Mouse (Mus musculus) embryonic facial prominence, embryonic 13.5 days (tissue): ENCODE measurements at regions not wholly inside any gene's neighbourhood (a gene's known extent, or its start where the extent isn't known, plus 50 kb on each side); places are given as distances from the start of the nearest gene placed in this dataset.

Experiments
- ATAC-seq: fragments of 200-750 bp; cut with Nextera tagmentation; 2 replicates; pipeline ENCODE4 v1.8.0; 2017; ENCODE audit warnings: low read depth; ENCODE audit not compliant: insufficient number of reproducible peaks, insufficient read depth, low FRiP score, low TSS enrichment
- H3K27ac ChIP-seq: fragments of 300-500 bp; sonication (generic); 2 replicates; pipeline ENCODE4 v1.5.1; 2015; ENCODE audit warnings: moderate library complexity, mild to moderate bottlenecking, inconsistent platforms
- H3K27me3 ChIP-seq: fragments of 300-500 bp; sonication (generic); 2 replicates; pipeline ENCODE4 v1.6.1; 2015; ENCODE audit warnings: mild to moderate bottlenecking, inconsistent platforms
- H3K36me3 ChIP-seq: fragments of 300-500 bp; sonication (generic); 2 replicates; pipeline ENCODE4 v1.6.1; 2015; ENCODE audit warnings: mild to moderate bottlenecking, inconsistent platforms
- H3K4me1 ChIP-seq: fragments of 300-500 bp; sonication (generic); 2 replicates; pipeline ENCODE4 v1.6.1; 2015; ENCODE audit warnings: inconsistent platforms
- H3K4me2 ChIP-seq: fragments of 300-500 bp; sonication (generic); 2 replicates; pipeline ENCODE4 v1.6.1; 2015; ENCODE audit warnings: moderate library complexity, mild to moderate bottlenecking, inconsistent platforms
- H3K4me3 ChIP-seq: fragments of 300-500 bp; sonication (generic); 2 replicates; pipeline ENCODE4 v1.5.1; 2015; ENCODE audit warnings: mild to moderate bottlenecking, inconsistent platforms
- H3K9ac ChIP-seq: fragments of 300-500 bp; sonication (generic); 2 replicates; pipeline ENCODE4 v1.6.1; 2015; ENCODE audit warnings: mild to moderate bottlenecking, inconsistent platforms
- H3K9me3 ChIP-seq: fragments of 300-500 bp; sonication (generic); 2 replicates; pipeline ENCODE4 v1.6.1; 2016; ENCODE audit warnings: inconsistent platforms
- WGBS: fragments of 180-500 bp; shearing (Covaris S2); methylation state at CpG from one replicate; pipeline ENCODE4 v1.1.7; 2015; ENCODE audit warnings: mixed read lengths; 5-methylcytosine and 5-hydroxymethylcytosine counted together

GRCm38 (mm10) chr1:183803826-183804225, 209.3 kb upstream of the Dusp10 start:
- ATAC-seq, result no peak
- WGBS, result 78% methylated on average over 1 of the region's 1 CpGs
- no peak overlapping the region for H3K4me3 ChIP-seq

GRCm38 (mm10) chr1:183804295-183804694, 208.8 kb upstream of the Dusp10 start:
- H3K27ac ChIP-seq, result no peak overlapping the region
- no peak for ATAC-seq
- no peak overlapping the region for H3K4me2 ChIP-seq
- H3K36me3 ChIP-seq, result no peaks in the 10 kb centered on the region
- 77% methylated on average over 2 of the region's 2 CpGs for WGBS
- no peak overlapping the region for H3K9ac ChIP-seq
- no peak overlapping the region for H3K4me3 ChIP-seq
- no peaks in the 10 kb centered on the region for H3K27me3 ChIP-seq
- no peaks in the 10 kb centered on the region for H3K9me3 ChIP-seq
- 0 out of 2 replicates have a peak, but pooled peaks cover under 1% of the 10 kb centered on the region for H3K4me1 ChIP-seq

More at GRCm38 (mm10) chr1:183803826-183804225, 209.3 kb upstream of the Dusp10 start:
- Histone ChIP-seq H3K9me3 (no peaks in the 10 kb centered on the region), H3K9ac (no peak overlapping the region), H3K4me2 (no peak overlapping the region), H3K36me3 (no peaks in the 10 kb centered on the region), H3K4me1 (peaks cover 5% of the 10 kb centered on the region; the same call in 1 of the 2 replicates), H3K27me3 (no peaks in the 10 kb centered on the region), H3K27ac (no peak overlapping the region)

GRCm38 (mm10) chr1:183806864-183807730, 206.0 kb upstream of the Dusp10 start:
- H3K4me1 ChIP-seq, result no peaks in the 10 kb centered on the region
- ATAC-seq, result no peak
- H3K36me3 ChIP-seq, result no peaks in the 10 kb centered on the region
- H3K9me3 ChIP-seq, result no peaks in the 10 kb centered on the region
- 70% methylated on average over 8 of the region's 8 CpGs for WGBS
- H3K4me3 ChIP-seq, result no peak overlapping the region
- H3K27ac ChIP-seq, result no peak overlapping the region
- H3K9ac ChIP-seq, result no peak overlapping the region
- no peaks in the 10 kb centered on the region for H3K27me3 ChIP-seq
- H3K4me2 ChIP-seq, result no peak overlapping the region

- H3K9me3 ChIP-seq, result no peaks in the 10 kb centered on the region
- no peak overlapping the region for H3K4me2 ChIP-seq
- no peak overlapping the region for H3K4me3 ChIP-seq
- no peak for ATAC-seq
- no peaks in the 10 kb centered on the region for H3K4me1 ChIP-seq
- no peak overlapping the region for H3K9ac ChIP-seq
- H3K36me3 ChIP-seq, result no peaks in the 10 kb centered on the region
- H3K27me3 ChIP-seq, result no peaks in the 10 kb centered on the region
- no peak overlapping the region for H3K27ac ChIP-seq
- WGBS, result 69% methylated on average over 2 of the region's 2 CpGs
These were observed 204.9 kb upstream of the Dusp10 start for GRCm38 (mm10) chr1:183808168-183808567.

- 36% methylated on average over 5 of the region's 5 CpGs for WGBS
- H3K9me3 ChIP-seq, result no peaks in the 10 kb centered on the region
- H3K27ac ChIP-seq, result no peak overlapping the region
- H3K4me2 ChIP-seq, result no peak overlapping the region
- H3K36me3 ChIP-seq, result no peaks in the 10 kb centered on the region
- no peak for ATAC-seq
- H3K4me3 ChIP-seq, result no peak overlapping the region
- H3K9ac ChIP-seq, result no peak overlapping the region
- no peaks in the 10 kb centered on the region for H3K27me3 ChIP-seq
- no peaks in the 10 kb centered on the region for H3K4me1 ChIP-seq
These were observed 192.5 kb upstream of the Dusp10 start for GRCm38 (mm10) chr1:183820555-183820954.

GRCm38 (mm10) chr1:183826300-183826699, 186.8 kb upstream of the Dusp10 start:
- WGBS, result 14% methylated on average over 4 of the region's 4 CpGs
- H3K9ac ChIP-seq, result no peak overlapping the region
- H3K27me3 ChIP-seq, result no peaks in the 10 kb centered on the region
- no peaks in the 10 kb centered on the region for H3K4me1 ChIP-seq
- H3K4me2 ChIP-seq, result no peak overlapping the region
- no peaks in the 10 kb centered on the region for H3K9me3 ChIP-seq
- H3K36me3 ChIP-seq, result no peaks in the 10 kb centered on the region
- H3K27ac ChIP-seq, result no peak overlapping the region
- H3K4me3 ChIP-seq, result no peak overlapping the region
- no peak for ATAC-seq

GRCm38 (mm10) chr1:183845135-183845534, 168.0 kb upstream of the Dusp10 start:
- no peak overlapping the region for H3K9ac ChIP-seq
- no peaks in the 10 kb centered on the region for H3K36me3 ChIP-seq
- H3K4me2 ChIP-seq, result no peak overlapping the region
- no peaks in the 10 kb centered on the region for H3K9me3 ChIP-seq
- no peak overlapping the region for H3K4me3 ChIP-seq
- no peak for ATAC-seq
- H3K4me1 ChIP-seq, result no peaks in the 10 kb centered on the region
- H3K27ac ChIP-seq, result no peak overlapping the region
- no peaks in the 10 kb centered on the region for H3K27me3 ChIP-seq
- WGBS, result 60% methylated on average over 4 of the region's 4 CpGs

GRCm38 (mm10) chr1:183853956-183854613, 159.0 kb upstream of the Dusp10 start:
- no peak overlapping the region for H3K9ac ChIP-seq
- H3K27ac ChIP-seq, result no peak overlapping the region
- 62% methylated on average over 3 of the region's 3 CpGs for WGBS
- no peaks in the 10 kb centered on the region for H3K27me3 ChIP-seq
- H3K4me2 ChIP-seq, result no peak overlapping the region
- no peaks in the 10 kb centered on the region for H3K36me3 ChIP-seq
- no peak for ATAC-seq
- H3K9me3 ChIP-seq, result no peaks in the 10 kb centered on the region; the same call in 1 of the 2 replicates
- no peak overlapping the region for H3K4me3 ChIP-seq
- H3K4me1 ChIP-seq, result no peaks in the 10 kb centered on the region

GRCm38 (mm10) chr1:183865111-183865510, 148.0 kb upstream of the Dusp10 start:
- H3K9ac ChIP-seq, result no peak overlapping the region
- no peak overlapping the region for H3K4me3 ChIP-seq
- ATAC-seq, result no peak
- H3K36me3 ChIP-seq, result no peaks in the 10 kb centered on the region
- H3K4me2 ChIP-seq, result no peak overlapping the region
- H3K4me1 ChIP-seq, result peaks cover 4% of the 10 kb centered on the region; the same call in 1 of the 2 replicates
- no peaks in the 10 kb centered on the region for H3K9me3 ChIP-seq
- H3K27me3 ChIP-seq, result no peaks in the 10 kb centered on the region
- no peak overlapping the region for H3K27ac ChIP-seq
- WGBS, result 80% methylated on average over 4 of the region's 4 CpGs

GRCm38 (mm10) chr1:183865586-183865985, 147.5 kb upstream of the Dusp10 start:
- ATAC-seq, result no peak
- H3K27ac ChIP-seq, result no peak overlapping the region
- no peaks in the 10 kb centered on the region for H3K9me3 ChIP-seq
- H3K36me3 ChIP-seq, result no peaks in the 10 kb centered on the region
- peaks cover 4% of the 10 kb centered on the region; the same call in 1 of the 2 replicates for H3K4me1 ChIP-seq
- H3K27me3 ChIP-seq, result no peaks in the 10 kb centered on the region
- 75% methylated on average over 3 of the region's 3 CpGs for WGBS
- no peak overlapping the region for H3K4me2 ChIP-seq
- H3K4me3 ChIP-seq, result no peak overlapping the region
- no peak overlapping the region for H3K9ac ChIP-seq

GRCm38 (mm10) chr1:183868965-183869364, 144.1 kb upstream of the Dusp10 start:
- no peak overlapping the region for H3K4me2 ChIP-seq
- no peak for ATAC-seq
- whole genome bisulfite sequencing, result 91% methylated on average over 5 of the region's 5 CpGs

GRCm38 (mm10) chr1:183895936-183896335, 117.2 kb upstream of the Dusp10 start:
- H3K27me3 ChIP-seq, result no peaks in the 10 kb centered on the region
- H3K4me2 ChIP-seq, result no peak overlapping the region
- no peak overlapping the region for H3K9ac ChIP-seq
- no peaks in the 10 kb centered on the region for H3K4me1 ChIP-seq
- H3K4me3 ChIP-seq, result no peak overlapping the region
- no peak for ATAC-seq
- no peak overlapping the region for H3K27ac ChIP-seq
- no peaks in the 10 kb centered on the region for H3K9me3 ChIP-seq
- no peaks in the 10 kb centered on the region for H3K36me3 ChIP-seq
- WGBS, result 80% methylated on average over 3 of the region's 3 CpGs

More at GRCm38 (mm10) chr1:183868965-183869364, 144.1 kb upstream of the Dusp10 start:
- no peak overlapping the region for H3K9ac ChIP-seq
- no peaks in the 10 kb centered on the region for H3K4me1 ChIP-seq
- no peak overlapping the region for H3K4me3 ChIP-seq
- H3K36me3 ChIP-seq, result no peaks in the 10 kb centered on the region
- no peak overlapping the region for H3K27ac ChIP-seq
- H3K9me3 ChIP-seq, result no peaks in the 10 kb centered on the region
- H3K27me3 ChIP-seq, result no peaks in the 10 kb centered on the region
